Mouse (Mus musculus) midbrain, embryonic 14.5 days (tissue): Measurements from ENCODE around the gene Ccdc6. TPM values are rescaled to one million over a fixed set of nuclear protein-coding genes. Genes with fewer than 3 reads are reported as not detected.

Source experiments
- ATAC-seq: fragments of 200-750 bp; cut with Nextera tagmentation; 2 replicates; pipeline ENCODE4 v1.8.0; 2017; ENCODE audit warnings: moderate number of reproducible peaks, moderate library complexity; ENCODE audit not compliant: low FRiP score, low TSS enrichment
- DNase-seq: peaks from one replicate; pipeline ENCODE4 v3.0.0-alpha.2; 2015
- H3K27ac ChIP-seq: fragments of 300-500 bp; sonication (generic); replicated peaks from 2 replicates; pipeline ENCODE4 v1.5.1; 2014; ENCODE audit warnings: mild to moderate bottlenecking, low read depth, low read length, moderate library complexity
- H3K27me3 ChIP-seq: fragments of 300-500 bp; sonication (generic); 2 replicates; pipeline ENCODE4 v1.6.1; 2014; ENCODE audit warnings: low read length, control low read depth, mixed read lengths; ENCODE audit not compliant: control insufficient read depth, insufficient read depth
- H3K36me3 ChIP-seq: fragments of 300-500 bp; sonication (generic); 2 replicates; pipeline ENCODE4 v1.6.1; 2014; ENCODE audit warnings: low read length, control low read depth; ENCODE audit not compliant: control insufficient read depth, insufficient read depth
- H3K4me1 ChIP-seq: fragments of 300-500 bp; sonication (generic); 2 replicates; pipeline ENCODE4 v1.6.1; 2014; ENCODE audit warnings: mild to moderate bottlenecking, antibody characterized with exemption, low read length, control low read depth; ENCODE audit not compliant: control insufficient read depth, insufficient read depth
- H3K4me2 ChIP-seq: fragments of 300-500 bp; sonication (generic); 2 replicates; pipeline ENCODE4 v1.6.1; 2014; ENCODE audit warnings: mild to moderate bottlenecking, low read length, moderate library complexity
- H3K4me3 ChIP-seq: fragments of 300-500 bp; sonication (generic); replicated peaks from 2 replicates; pipeline ENCODE4 v1.5.1; 2014; ENCODE audit warnings: low read depth, low read length
- H3K9ac ChIP-seq: fragments of 300-500 bp; sonication (generic); replicated peaks from 2 replicates; pipeline ENCODE4 v1.6.1; 2014; ENCODE audit warnings: mild to moderate bottlenecking, low read length, moderate library complexity
- H3K9me3 ChIP-seq: fragments of 300-500 bp; sonication (generic); 2 replicates; pipeline ENCODE4 v1.6.1; 2016; ENCODE audit warnings: low read length, control low read depth, mixed read lengths; ENCODE audit not compliant: control insufficient read depth
- WGBS: fragments of 180-500 bp; shearing (Covaris S2); extraction: QIAGEN DNeasy Blood & Tissue Kit; methylation state at CpG from one replicate; pipeline ENCODE4 v1.1.7; 2014; 5-methylcytosine and 5-hydroxymethylcytosine counted together
- polyA plus RNA-seq: library from polyadenylated mRNA; unstranded; fragments of >200 nt; fragmentation: Nextera tagmentation; extraction: Ambion mirVana; gene quantifications from 2 replicates; pipeline ENCODE4 v1.2.1, GENCODE M21; 2014

Gene Ccdc6
- polyA plus RNA-seq, 1 experiment from 2014 or later, result 34.9 TPM

GRCm38 (mm10) chr10:70066497-70067168 is 30.3 kb upstream of the Ccdc6 start:
- DNase-seq (peak; percentile 37), ATAC-seq (peak; percentile 58; the same call in 1 of the 2 replicates)
- H3K36me3 ChIP-seq, result no peaks in the 10 kb centered on the region
- no peak overlapping the region for H3K27ac ChIP-seq
- WGBS, result 24% methylated on average over 8 of the region's 8 CpGs
- H3K9me3 ChIP-seq, result no peaks in the 10 kb centered on the region
- no peak overlapping the region for H3K9ac ChIP-seq
- H3K4me2 ChIP-seq, result no peak overlapping the region
- no peak overlapping the region for H3K4me3 ChIP-seq
- no peaks in the 10 kb centered on the region for H3K4me1 ChIP-seq
- H3K27me3 ChIP-seq, result no peaks in the 10 kb centered on the region

DNA sequence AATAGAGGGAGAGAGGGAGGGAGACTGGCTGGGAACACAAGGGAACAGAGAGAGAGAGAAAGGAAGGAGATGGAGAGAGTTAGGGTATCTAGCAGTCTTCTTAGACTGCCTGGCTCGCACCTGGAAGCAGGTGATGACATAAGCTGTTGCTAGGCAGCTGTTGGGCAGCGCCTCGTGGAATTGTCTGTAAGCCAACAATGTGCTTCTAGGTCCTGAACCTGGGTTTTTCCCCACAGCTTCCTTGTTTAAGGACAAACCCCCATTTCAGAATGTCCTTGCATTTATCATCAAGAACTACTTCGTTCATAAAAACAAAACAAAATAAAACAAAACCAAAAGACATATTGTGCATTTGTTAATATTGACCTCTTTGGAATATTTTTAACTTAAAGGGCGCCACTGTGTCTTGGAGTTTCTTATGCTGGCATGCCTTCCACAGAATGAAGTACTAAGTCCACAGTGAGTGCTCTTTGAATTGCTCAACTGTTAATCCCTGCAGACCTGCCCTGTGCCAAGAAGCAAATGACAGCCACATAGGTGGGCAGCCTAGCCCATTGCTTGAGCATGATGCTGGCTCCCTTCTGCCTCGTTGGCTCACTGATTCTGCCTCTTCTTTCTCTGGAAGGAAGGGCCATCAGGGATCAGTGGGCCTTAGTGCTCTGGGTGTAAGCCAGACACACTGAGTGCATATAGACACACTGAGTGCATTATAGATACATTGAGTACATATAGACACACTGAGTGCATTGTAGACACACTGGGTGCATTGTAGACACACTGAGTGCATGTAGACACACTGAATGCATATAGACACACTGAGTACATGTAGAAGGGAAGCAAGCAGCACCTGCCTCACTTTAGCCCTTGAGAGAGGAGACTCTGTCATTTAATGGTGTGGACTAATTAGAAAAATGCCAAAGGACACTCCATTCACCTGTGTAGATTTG is 29.5 kb upstream of the Ccdc6 start:
- Histone ChIP-seq H3K4me1 (no peaks in the 10 kb centered on the region), H3K27ac (no peak overlapping the region), H3K27me3 (no peaks in the 10 kb centered on the region), H3K4me2 (no peak overlapping the region), H3K36me3 (no peaks in the 10 kb centered on the region), H3K9me3 (no peaks in the 10 kb centered on the region), H3K4me3 (no peak overlapping the region), H3K9ac (no peak overlapping the region)
- 67% methylated on average over 6 of the region's 6 CpGs for WGBS
- DNase-seq, result peak; percentile 35
- no peak for ATAC-seq

- no peaks in the 10 kb centered on the region for H3K9me3 ChIP-seq
- no peak overlapping the region for H3K4me2 ChIP-seq
- no peak for ATAC-seq
- WGBS, result 57% methylated on average over 6 of the region's 6 CpGs
- no peak overlapping the region for H3K27ac ChIP-seq
- H3K4me1 ChIP-seq, result no peaks in the 10 kb centered on the region
- no peak overlapping the region for H3K4me3 ChIP-seq
- DNase-seq, result no peak
- H3K27me3 ChIP-seq, result no peaks in the 10 kb centered on the region
- H3K9ac ChIP-seq, result no peak overlapping the region
- no peaks in the 10 kb centered on the region for H3K36me3 ChIP-seq
Measured at GRCm38 (mm10) chr10:70069321-70069720, 27.6 kb upstream of the Ccdc6 start.

DNA sequence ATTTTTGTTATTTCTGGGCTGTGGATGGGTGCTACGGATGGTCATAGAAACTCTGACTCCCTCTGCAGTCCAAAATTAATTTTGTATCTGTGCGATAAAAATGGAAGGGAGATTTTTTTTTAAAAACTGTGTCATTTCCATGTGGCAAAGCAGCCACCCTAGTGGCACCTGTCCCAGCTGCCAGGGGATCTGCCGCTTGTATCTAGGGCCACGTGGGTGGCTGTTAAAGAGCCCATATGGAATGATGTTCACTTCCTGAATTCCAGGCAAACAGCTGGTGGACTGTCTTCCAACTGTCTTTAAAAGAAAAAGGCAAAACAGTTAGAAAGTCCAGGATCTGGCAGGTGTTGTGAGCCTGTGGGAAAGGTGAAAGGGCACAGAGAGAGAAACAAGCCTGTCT is 25.6 kb upstream of the Ccdc6 start:
- ATAC-seq (no peak), DNase-seq (no peak)
- no peak overlapping the region for H3K4me3 ChIP-seq
- no peaks in the 10 kb centered on the region for H3K4me1 ChIP-seq
- 94% methylated on average over 4 of the region's 4 CpGs for WGBS
- H3K36me3 ChIP-seq, result no peaks in the 10 kb centered on the region
- H3K4me2 ChIP-seq, result no peak overlapping the region
- no peak overlapping the region for H3K9ac ChIP-seq
- no peaks in the 10 kb centered on the region for H3K27me3 ChIP-seq
- H3K9me3 ChIP-seq, result no peaks in the 10 kb centered on the region
- H3K27ac ChIP-seq, result no peak overlapping the region

- Histone ChIP-seq H3K36me3 (no peaks in the 10 kb centered on the region), H3K4me2 (no peak overlapping the region), H3K27ac (peak overlapping the region; percentile 66), H3K9ac (no peak overlapping the region), H3K9me3 (no peaks in the 10 kb centered on the region), H3K27me3 (no peaks in the 10 kb centered on the region), H3K4me3 (no peak overlapping the region), H3K4me1 (peaks cover 8% of the 10 kb centered on the region; the same call in 1 of the 2 replicates)
- peak; percentile 85 for DNase-seq
- peak; percentile 50; the same call in 1 of the 2 replicates for ATAC-seq
- WGBS, result 51% methylated on average over 4 of the region's 4 CpGs
Measured at GRCm38 (mm10) chr10:70077452-70077851, 19.5 kb upstream of the Ccdc6 start.

DNA sequence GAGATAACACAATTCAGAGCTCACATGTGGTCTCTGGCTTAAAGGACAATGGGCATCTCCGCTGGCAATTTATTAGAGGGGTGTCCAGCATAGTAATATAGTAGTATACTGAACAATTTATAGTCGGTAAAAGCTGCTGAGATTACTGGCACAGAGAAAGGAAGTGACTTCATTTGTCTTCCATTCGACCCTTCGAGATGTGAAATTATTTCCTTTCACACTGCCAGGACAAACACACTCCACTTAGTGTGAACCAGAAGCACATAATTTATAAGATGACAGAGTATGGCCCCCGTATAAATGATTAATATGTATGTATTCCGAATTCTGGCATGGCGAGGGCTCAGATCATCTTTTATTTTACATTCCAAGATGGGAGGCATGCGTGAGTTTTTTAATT is 16.0 kb upstream of the Ccdc6 start:
- Histone ChIP-seq H3K27ac (no peak overlapping the region), H3K9ac (no peak overlapping the region), H3K4me3 (no peak overlapping the region), H3K4me1 (peaks cover 8% of the 10 kb centered on the region; the same call in 1 of the 2 replicates), H3K9me3 (no peaks in the 10 kb centered on the region), H3K36me3 (no peaks in the 10 kb centered on the region), H3K27me3 (no peaks in the 10 kb centered on the region), H3K4me2 (no peak overlapping the region)
- DNase-seq (no peak), ATAC-seq (no peak)
- 63% methylated on average over 8 of the region's 8 CpGs for WGBS

- Histone ChIP-seq H3K9me3 (no peaks in the 10 kb centered on the region), H3K4me1 (peaks cover 8% of the 10 kb centered on the region; the same call in 1 of the 2 replicates), H3K36me3 (no peaks in the 10 kb centered on the region), H3K4me3 (no peak overlapping the region), H3K27ac (no peak overlapping the region), H3K4me2 (no peak overlapping the region), H3K9ac (no peak overlapping the region), H3K27me3 (no peaks in the 10 kb centered on the region)
- no peak for DNase-seq
- no peak for ATAC-seq
- WGBS, result 83% methylated on average over 19 of the region's 19 CpGs
Measured at GRCm38 (mm10) chr10:70081564-70082175, 15.3 kb upstream of the Ccdc6 start.

DNA sequence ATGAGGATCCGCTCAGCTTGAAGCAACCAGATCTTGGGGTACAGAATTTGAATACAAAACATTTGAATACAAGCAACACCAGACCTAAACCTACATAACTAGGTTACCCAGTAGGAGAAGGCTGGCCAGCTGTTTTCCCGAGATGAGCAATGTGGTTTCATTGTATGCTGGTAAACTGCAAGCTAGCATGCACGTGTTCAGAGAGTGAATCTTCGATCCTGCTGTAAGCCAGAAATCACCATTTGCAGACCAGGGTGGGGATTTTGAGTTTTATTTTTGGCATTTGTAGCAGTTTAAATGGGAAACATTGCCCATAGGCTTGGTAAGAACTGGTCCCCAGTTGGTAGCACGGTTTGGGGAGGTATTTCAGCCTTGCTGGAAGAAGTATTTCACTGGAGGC is 13.7 kb upstream of the Ccdc6 start:
- DNase-seq (no peak), ATAC-seq (no peak)
- no peaks in the 10 kb centered on the region for H3K36me3 ChIP-seq
- no peak overlapping the region for H3K4me3 ChIP-seq
- no peak overlapping the region for H3K9ac ChIP-seq
- 82% methylated on average over 5 of the region's 5 CpGs for WGBS
- H3K4me2 ChIP-seq, result no peak overlapping the region
- no peaks in the 10 kb centered on the region for H3K27me3 ChIP-seq
- H3K27ac ChIP-seq, result no peak overlapping the region
- no peaks in the 10 kb centered on the region for H3K4me1 ChIP-seq
- peaks cover 8% of the 10 kb centered on the region; the same call in 1 of the 2 replicates for H3K9me3 ChIP-seq
